35 mouse cellular contexts compared by ENCODE assay signal in genomic region chr2:57213364-57213763, GRCm38 (mm10).
"Had no signal": no experiment of that assay in that cellular context is flagged by ENCODE, and none has a peak within 500 bp of the region (broad histone marks: within the 10 kb centered on the region; RNA-seq: fewer than 3 reads in every experiment).

No protein-coding gene starts in this region.

- H3K27me3 ChIP-seq: heart, embryonic 12.5 days; heart, embryonic 13.5 days; heart, embryonic 15.5 days; hindbrain, embryonic 12.5 days; hindbrain, embryonic 13.5 days; hindbrain, embryonic 15.5 days; intestine, embryonic 15.5 days; kidney, embryonic 15.5 days had no signal

- H3K4me1 ChIP-seq: heart, embryonic 10.5 days; heart, embryonic 12.5 days; heart, embryonic 13.5 days; heart, embryonic 15.5 days; hindbrain, embryonic 10.5 days; hindbrain, embryonic 12.5 days; hindbrain, embryonic 15.5 days; intestine, embryonic 15.5 days had no signal

- H3K4me3 ChIP-seq: heart, embryonic 10.5 days; heart, embryonic 12.5 days; heart, embryonic 13.5 days; heart, embryonic 15.5 days; hindbrain, embryonic 10.5 days; hindbrain, embryonic 12.5 days; hindbrain, embryonic 13.5 days; hindbrain, embryonic 15.5 days; intestine, embryonic 15.5 days; kidney, embryonic 15.5 days; layer of hippocampus, adult 2 months; left cerebral cortex, adult 2 months had no signal

- H3K4me2 ChIP-seq: heart, embryonic 11.5 days; heart, embryonic 12.5 days; heart, embryonic 13.5 days; heart, embryonic 15.5 days; hindbrain, embryonic 12.5 days; hindbrain, embryonic 13.5 days; hindbrain, embryonic 14.5 days; hindbrain, embryonic 15.5 days; intestine, embryonic 15.5 days; kidney, embryonic 15.5 days had no signal

- H3K27ac ChIP-seq: heart, embryonic 10.5 days; heart, embryonic 13.5 days; heart, embryonic 15.5 days; hindbrain, embryonic 10.5 days; hindbrain, embryonic 12.5 days; hindbrain, embryonic 13.5 days; hindbrain, embryonic 14.5 days; hindbrain, embryonic 15.5 days; hindbrain, postnatal 0 days; intestine, embryonic 15.5 days; kidney, embryonic 15.5 days; kidney, postnatal 0 days; layer of hippocampus, adult 2 months; left cerebral cortex, adult 2 months had no signal

- H3K9ac ChIP-seq: heart, embryonic 12.5 days; heart, embryonic 13.5 days; heart, embryonic 15.5 days; hindbrain, embryonic 12.5 days; hindbrain, embryonic 13.5 days; hindbrain, embryonic 14.5 days; hindbrain, embryonic 15.5 days; intestine, embryonic 15.5 days; kidney, embryonic 15.5 days had no signal

- DNase-seq: heart, postnatal 10 days; heart, postnatal 14 days; heart, postnatal 36 days; heart, postnatal 4 days; kidney, adult 11 months; kidney, adult 18-20 months; kidney, adult 2 months; kidney, adult 8-10 months; kidney, adult 9 months; kidney, postnatal 10 days; kidney, postnatal 14 days; kidney, postnatal 25 days; kidney, postnatal 36 days; kidney, postnatal 4 days; layer of hippocampus, adult 9-11 months; layer of hippocampus, postnatal 36 days had no signal

- H3K9me3 ChIP-seq: heart, embryonic 10.5 days; kidney, embryonic 15.5 days had no signal

- ATAC-seq: hindbrain, embryonic 16.5 days; hindbrain, postnatal 0 days; inflammation-experienced regulatory T-cells, adult 6 months; intestine, embryonic 15.5 days; intestine, postnatal 0 days had no signal

- H3K36me3 ChIP-seq: heart, embryonic 10.5 days; heart, embryonic 12.5 days; heart, embryonic 13.5 days; heart, embryonic 15.5 days; hindbrain, embryonic 10.5 days; hindbrain, embryonic 12.5 days; hindbrain, embryonic 13.5 days; hindbrain, embryonic 15.5 days; intestine, embryonic 15.5 days; kidney, embryonic 15.5 days had no signal
